Mouse (Mus musculus) cerebellum, postnatal 10 days (tissue): ENCODE measurements around the gene Rxylt1.
A peak's percentile ranks its signal among the peaks of the same experiment; 100 is the strongest.

ENCODE experiments used
- DNase-seq, 2 experiments: peaks; one replicate each; pipeline ENCODE4 v3.0.0; 2021; ENCODE audit warnings: mixed read lengths in 2 of 2

Rxylt1 gene

GRCm38 (mm10) chr10:122096980-122097844, at the start of gene Rxylt1:
Gene Rxylt1 (minus strand): TSS chr10:122097371.
- DNase-seq, result peak; percentile 93 to 96

- DNase-seq, result peak; percentile 36 to 39
Observed at GRCm38 (mm10) chr10:122121290-122121970, 24.3 kb upstream of the Rxylt1 start.

- peak; percentile 30 to 42 for DNase-seq
Observed at GRCm38 (mm10) chr10:122120500-122121289, 23.5 kb upstream of the Rxylt1 start.

- DNase-seq, result no peak
Observed at GRCm38 (mm10) chr10:122119451-122119850, 22.3 kb upstream of the Rxylt1 start.

GRCm38 (mm10) chr10:122116636-122117035, 19.5 kb upstream of the Rxylt1 start:
- no peak for DNase-seq

- no peak for DNase-seq
Observed at GRCm38 (mm10) chr10:122106633-122107028, 9.5 kb upstream of the Rxylt1 start.

- DNase-seq, result peak in 1 of 2 experiments; percentile 21
Observed at GRCm38 (mm10) chr10:122105889-122106632, 8.9 kb upstream of the Rxylt1 start.

- peak; percentile 77 to 84 for DNase-seq
Observed at GRCm38 (mm10) chr10:122105407-122105806, 8.2 kb upstream of the Rxylt1 start.

- peak in 1 of 2 experiments; percentile 13 for DNase-seq
Observed at GRCm38 (mm10) chr10:122102675-122103074, 5.5 kb upstream of the Rxylt1 start.

GRCm38 (mm10) chr10:122096462-122096979, 650 bp downstream of the Rxylt1 start:
- no peak for DNase-seq

GRCm38 (mm10) chr10:122090472-122090871, 6.7 kb downstream of the Rxylt1 start:
- no peak for DNase-seq

GRCm38 (mm10) chr10:122081352-122081751, 15.8 kb downstream of the Rxylt1 start:
- no peak for DNase-seq

- no peak for DNase-seq
Observed at GRCm38 (mm10) chr10:122069153-122069552, 28.0 kb downstream of the Rxylt1 start.

- DNase-seq, result no peak
Observed at GRCm38 (mm10) chr10:122055826-122056225, 41.3 kb downstream of the Rxylt1 start.

GRCm38 (mm10) chr10:122054535-122054934, 42.6 kb downstream of the Rxylt1 start:
- DNase-seq, result peak; percentile 78 to 81

- peak; percentile 92 to 95 for DNase-seq
Observed at GRCm38 (mm10) chr10:122051831-122052230, 45.3 kb downstream of the Rxylt1 start.

GRCm38 (mm10) chr10:122047727-122048365, 49.3 kb downstream of the Rxylt1 start:
- peak; percentile 96 for DNase-seq

GRCm38 (mm10) chr10:122046904-122047726, 50.1 kb downstream of the Rxylt1 start, which contains the start of gene Srgap1:
Gene Srgap1 (minus strand): TSS chr10:122047315.
- DNase-seq, result peak; percentile 70 to 72

GRCm38 (mm10) chr10:122046511-122046903, 50.7 kb downstream of the Rxylt1 start:
- no peak for DNase-seq

- peak in 1 of 2 experiments; percentile 9 for DNase-seq
Observed at GRCm38 (mm10) chr10:122045946-122046345, 51.2 kb downstream of the Rxylt1 start.
